Mouse (Mus musculus): ENCODE data around the gene Tnfaip1. TPM values are rescaled to one million over a fixed set of nuclear protein-coding genes. Genes with fewer than 3 reads are reported as not detected.
A peak's percentile ranks its signal among the peaks of the same experiment; 100 is the strongest.

Tnfaip1 gene
- total and polyA plus RNA-seq, 3 experiments: 19.5 to 44.9 (median 24.6) TPM

GRCm38 (mm10) chr11:78550168-78551058, 14.3 kb upstream of the Tnfaip1 start, which contains the start of gene Tmem97:
Gene Tmem97, minus strand, starts transcription at chr11:78550777.
- in situ Hi-C loops (cut with MboI; ENCODE audit: low pct_ligation_motif_present, low pct_unique_long_range_greater_than_20kb, low sequenced_read_pairs) (loop anchor here (25.0 kb wide), 1 partner anchor 662 kb away; no protein-coding TSS in a partner anchor), dilution Hi-C loops (cut with MboI; ENCODE audit: extremely low pct_ligation_motif_present, extremely low pct_unique_long_range_greater_than_20kb, low sequenced_read_pairs) (no loop called here)
- peak within 1 kb of the TSS; percentile 50 for H3K27ac ChIP-seq (ENCODE audit: insufficient read depth, low read depth)
- H3K9me3 ChIP-seq (replicated peaks; ENCODE audit: low read length): peaks cover 14% of the 10 kb centered on the region
- peak within 1 kb of the TSS; percentile 61 for H3K9ac ChIP-seq (ENCODE audit: insufficient read depth, low read depth)
- peaks cover 6 to 36% of the 10 kb centered on the region in 2 experiments for H3K4me1 ChIP-seq (ENCODE audit: control insufficient read depth in 1 of 2, insufficient read depth in 2 of 2)
- no peaks in the 10 kb centered on the region for H3K27me3 ChIP-seq (replicated peaks)
- peaks cover 3 to 15% of the 10 kb centered on the region in 2 experiments for H3K36me3 ChIP-seq (replicated peaks in 1 of 2; ENCODE audit: control insufficient read depth in 1 of 2, insufficient read depth in 1 of 2, low read length in 1 of 2)
- H3K4me2 ChIP-seq (ENCODE audit: insufficient read depth, low read depth, poor library complexity, severe bottlenecking): peak within 1 kb of the TSS; percentile 94
- peak within 1 kb of the TSS; percentile 60 to 86 (median 83) for H3K4me3 ChIP-seq (replicated peaks in 1 of 3; ENCODE audit: low read depth in 2 of 3, low read length in 2 of 3, poor library complexity in 1 of 3)
- H3K79me2 ChIP-seq (replicated peaks; ENCODE audit: control insufficient read depth, extremely low read depth, insufficient read depth, poor library complexity, severe bottlenecking): peaks cover 46% of the 10 kb centered on the region
- peak; percentile 99 for DNase-seq (ENCODE audit: extremely low read depth)
- TF ChIP-seq ZNF384 (IDR thresholded peaks at IDR 0.05; ENCODE audit: low read depth, low read length): no peak; the same call in 1 of the 2 replicates
- TF ChIP-seq SIN3A (IDR thresholded peaks at IDR 0.05; ENCODE audit: low read length): peak; percentile 97
- TF ChIP-seq CHD1 (IDR thresholded peaks at IDR 0.05; ENCODE audit: low read depth, low read length): peak; percentile 20; the same call in 1 of the 2 replicates
- peak; percentile 86 for TF ChIP-seq BHLHE40 (IDR thresholded peaks at IDR 0.05; ENCODE audit: low read depth, low read length)
- TF ChIP-seq E2F4 (IDR thresholded peaks at IDR 0.05; ENCODE audit: insufficient replicate concordance, low read depth, low read length): no peak
- peak; percentile 99 for TF ChIP-seq POLR2A (IDR thresholded peaks at IDR 0.05; ENCODE audit: low read depth, low read length)
- no peak for TF ChIP-seq GABPA (IDR thresholded peaks at IDR 0.05; ENCODE audit: insufficient replicate concordance, low read depth, low read length)
- TF ChIP-seq JUND (conservative IDR thresholded peaks at IDR 0.05; ENCODE audit: low read depth, low read length): no peak
- peak; percentile 79; the same call in 1 of the 2 replicates for TF ChIP-seq TBP (conservative IDR thresholded peaks at IDR 0.05; ENCODE audit: low read depth, low read length)
- no peak for TF ChIP-seq MAFK (IDR thresholded peaks at IDR 0.05; ENCODE audit: insufficient replicate concordance, low read length)
- TF ChIP-seq POLR2AphosphoS2 (IDR thresholded peaks at IDR 0.05; ENCODE audit: low read depth, low read length): peak; percentile 78
- peak; percentile 17; the same call in 1 of the 2 replicates for TF ChIP-seq MEF2A (IDR thresholded peaks at IDR 0.05; ENCODE audit: borderline replicate concordance, low read depth, low read length)
- peak; percentile 99 for TF ChIP-seq MXI1 (IDR thresholded peaks at IDR 0.05; ENCODE audit: low read depth, low read length)
- no peak; a peak in 1 of 4 replicates for TF ChIP-seq CTCF (conservative IDR thresholded peaks at IDR 0.05 in 1 of 2, IDR thresholded peaks at IDR 0.05 in 1 of 2; ENCODE audit: low read depth in 2 of 2, low read length in 2 of 2)
- TF ChIP-seq KAT2A (IDR thresholded peaks at IDR 0.05; ENCODE audit: insufficient replicate concordance, low read length): peak; percentile 77; the same call in 1 of the 2 replicates
- TF ChIP-seq EP300 (IDR thresholded peaks at IDR 0.05; ENCODE audit: low read length): no peak
- peak; percentile 86 for TF ChIP-seq NRF1 (IDR thresholded peaks at IDR 0.05; ENCODE audit: low read depth, low read length)
- TF ChIP-seq RAD21 (IDR thresholded peaks at IDR 0.05; ENCODE audit: low read depth, low read length): no peak; the same call in 1 of the 2 replicates
- TF ChIP-seq ZKSCAN1 (IDR thresholded peaks at IDR 0.05; ENCODE audit: borderline replicate concordance, low read depth, low read length): no peak
- no peak for TF ChIP-seq JUN (IDR thresholded peaks at IDR 0.05; ENCODE audit: insufficient read depth, low read depth, low read length)
- TF ChIP-seq ZC3H11A (IDR thresholded peaks at IDR 0.05; ENCODE audit: low read depth, low read length): no peak
- TF ChIP-seq IRF4 (IDR thresholded peaks at IDR 0.05; ENCODE audit: low read depth, low read length): 0 out of 2 replicates have a peak, but pooled peaks have one; percentile 6
- peak; percentile 69 for TF ChIP-seq HCFC1 (IDR thresholded peaks at IDR 0.05; ENCODE audit: low read depth, low read length)
- peak; percentile 62; the same call in 1 of the 2 replicates for TF ChIP-seq UBTF (IDR thresholded peaks at IDR 0.05; ENCODE audit: low read depth, low read length)
- TF ChIP-seq USF2 (conservative IDR thresholded peaks at IDR 0.05; ENCODE audit: low read depth, low read length): peak; percentile 79
- TF ChIP-seq CHD2 (IDR thresholded peaks at IDR 0.05; ENCODE audit: low read length): peak; percentile 97
- no peak for TF ChIP-seq RCOR1 (conservative IDR thresholded peaks at IDR 0.05; ENCODE audit: low read depth, low read length)
- TF ChIP-seq MAX (IDR thresholded peaks at IDR 0.05; ENCODE audit: low read length): peak; percentile 94
- peak; percentile 90 for TF ChIP-seq ZMIZ1 (IDR thresholded peaks at IDR 0.05; ENCODE audit: low read depth, low read length)
- no peak for TF ChIP-seq PAX5 (IDR thresholded peaks at IDR 0.05; ENCODE audit: low read length)
- TF ChIP-seq TCF12 (IDR thresholded peaks at IDR 0.05; ENCODE audit: low read depth, low read length): peak; percentile 93
- TF ChIP-seq SMC3 (IDR thresholded peaks at IDR 0.05; ENCODE audit: low read depth, low read length): no peak
- TF ChIP-seq ETS1 (conservative IDR thresholded peaks at IDR 0.05; ENCODE audit: low read depth, low read length): 0 out of 2 replicates have a peak, but pooled peaks have one; percentile 9
- TF ChIP-seq USF1 (IDR thresholded peaks at IDR 0.05; ENCODE audit: low read depth, low read length): peak; percentile 86
- 0 out of 2 replicates have a peak, but pooled peaks have one; percentile 55 for TF ChIP-seq MAZ (IDR thresholded peaks at IDR 0.05; ENCODE audit: low read depth, low read length)
- TF ChIP-seq ELF1 (IDR thresholded peaks at IDR 0.05; ENCODE audit: low read depth, low read length): peak; percentile 67
- peak; percentile 93 for TF ChIP-seq NELFE (IDR thresholded peaks at IDR 0.05; ENCODE audit: low read depth, low read length)
